Mouse (Mus musculus): ENCODE measurements around the gene Abr.

GRCm38 (mm10) chr11:76628613-76629012 is 6.5 kb upstream of the Abr start:
- TF ChIP-seq CTCF (IDR thresholded peaks at IDR 0.05; ENCODE audit: low read depth, low read length): no peak
- TF ChIP-seq EP300 (IDR thresholded peaks at IDR 0.05; ENCODE audit: insufficient read depth, low read depth, low read length): no peak
